Mouse (Mus musculus) heart, adult 2 months (tissue): ENCODE measurements around the gene Fam222a. TPM values are rescaled to one million over a fixed set of nuclear protein-coding genes. Genes with fewer than 3 reads are reported as not detected.

Experiments used
- DNase-seq, 2 experiments: peaks; one replicate each; pipeline ENCODE4 v3.0.0; 2021
- H3K27ac ChIP-seq: fragments of 200-600 bp; 2 replicates; pipeline ENCODE4 v1.8.1; 2022
- H3K27me3 ChIP-seq: fragments of 200-500 bp; 2 replicates; pipeline ENCODE4 v1.6.1; 2012; ENCODE audit warnings: mild to moderate bottlenecking, low read length, inconsistent platforms, mixed read lengths; ENCODE audit not compliant: control insufficient read depth, insufficient read depth
- H3K36me3 ChIP-seq: fragments of 200-500 bp; 2 replicates; pipeline ENCODE4 v1.6.1; 2012; ENCODE audit warnings: low read length, inconsistent platforms; ENCODE audit not compliant: control insufficient read depth, insufficient read depth
- H3K4me1 ChIP-seq: fragments of 200-500 bp; 2 replicates; pipeline ENCODE4 v1.6.1; 2011; ENCODE audit warnings: low read length; ENCODE audit not compliant: control insufficient read depth, insufficient read depth
- H3K4me3 ChIP-seq: fragments of 200-600 bp; 2 replicates; pipeline ENCODE4 v1.8.1; 2022
- H3K79me2 ChIP-seq: fragments of 200-500 bp; replicated peaks from 2 replicates; pipeline ENCODE4 v1.6.1; 2012; ENCODE audit warnings: mild to moderate bottlenecking, inconsistent platforms, low read length, moderate library complexity, mixed read lengths; ENCODE audit not compliant: control insufficient read depth, insufficient read depth
- H3K9ac ChIP-seq: fragments of 200-500 bp; 2 replicates; pipeline ENCODE4 v1.6.1; 2012; ENCODE audit warnings: low read depth, mild to moderate bottlenecking, control low read depth, inconsistent platforms, low read length, mixed read lengths
- CTCF ChIP-seq: fragments of 200-600 bp; IDR thresholded peaks from 2 replicates; pipeline ENCODE4 v1.8.1; 2022; ENCODE audit warnings: antibody characterized with exemption, mild to moderate bottlenecking, moderate library complexity
- EP300 ChIP-seq: fragments of 200-500 bp; IDR thresholded peaks from 2 replicates; pipeline ENCODE4 v1.6.1; 2011; ENCODE audit warnings: low read depth, low read length, control low read depth; ENCODE audit not compliant: insufficient read depth
- POLR2A ChIP-seq: fragments of 200-500 bp; IDR thresholded peaks from 2 replicates; pipeline ENCODE4 v1.6.1; 2011; ENCODE audit warnings: mild to moderate bottlenecking, low read depth, low read length, control low read depth; ENCODE audit not compliant: insufficient read depth
- WGBS: fragments of 180-500 bp; shearing (Covaris S2); methylation state at CpG from one replicate; pipeline ENCODE4 v1.1.7; 2018; 5-methylcytosine and 5-hydroxymethylcytosine counted together
- intact Hi-C: fragments of 180-260 bp; cut with DNase I; formaldehyde crosslinking; loops from one replicate; pipeline ENCODE4 v1.15.1; 2025
- polyA plus RNA-seq: library from polyadenylated mRNA; depleted of rRNA; stranded (reverse); fragments of >200 nt; gene quantifications from 2 replicates; pipeline ENCODE4 v1.2.3, GENCODE M21; 2012
- total RNA-seq, 2 experiments: library from RNA; stranded (reverse); gene quantifications; 2 replicates each; pipeline ENCODE4 v1.2.3; 2021

Fam222a gene
- total and polyA plus RNA-seq, 3 experiments = 2.1 to 5.0 (median 2.8) TPM

GRCm38 (mm10) chr5:114636091-114636490 lies 68.3 kb downstream of the Fam222a start:
- WGBS = 78% methylated on average over 25 of the region's 25 CpGs
- intact Hi-C loops = no loop called here
- Histone ChIP-seq H3K9ac (no peak overlapping the region), H3K4me3 (no peak overlapping the region), H3K27me3 (no peaks in the 10 kb centered on the region), H3K4me1 (peaks cover 1% of the 10 kb centered on the region), H3K79me2 (no peaks in the 10 kb centered on the region), H3K36me3 (no peaks in the 10 kb centered on the region), H3K27ac (no peak overlapping the region)
- DNase-seq = no peak
- TF ChIP-seq POLR2A (no peak), EP300 (no peak), CTCF (no peak)

DNA sequence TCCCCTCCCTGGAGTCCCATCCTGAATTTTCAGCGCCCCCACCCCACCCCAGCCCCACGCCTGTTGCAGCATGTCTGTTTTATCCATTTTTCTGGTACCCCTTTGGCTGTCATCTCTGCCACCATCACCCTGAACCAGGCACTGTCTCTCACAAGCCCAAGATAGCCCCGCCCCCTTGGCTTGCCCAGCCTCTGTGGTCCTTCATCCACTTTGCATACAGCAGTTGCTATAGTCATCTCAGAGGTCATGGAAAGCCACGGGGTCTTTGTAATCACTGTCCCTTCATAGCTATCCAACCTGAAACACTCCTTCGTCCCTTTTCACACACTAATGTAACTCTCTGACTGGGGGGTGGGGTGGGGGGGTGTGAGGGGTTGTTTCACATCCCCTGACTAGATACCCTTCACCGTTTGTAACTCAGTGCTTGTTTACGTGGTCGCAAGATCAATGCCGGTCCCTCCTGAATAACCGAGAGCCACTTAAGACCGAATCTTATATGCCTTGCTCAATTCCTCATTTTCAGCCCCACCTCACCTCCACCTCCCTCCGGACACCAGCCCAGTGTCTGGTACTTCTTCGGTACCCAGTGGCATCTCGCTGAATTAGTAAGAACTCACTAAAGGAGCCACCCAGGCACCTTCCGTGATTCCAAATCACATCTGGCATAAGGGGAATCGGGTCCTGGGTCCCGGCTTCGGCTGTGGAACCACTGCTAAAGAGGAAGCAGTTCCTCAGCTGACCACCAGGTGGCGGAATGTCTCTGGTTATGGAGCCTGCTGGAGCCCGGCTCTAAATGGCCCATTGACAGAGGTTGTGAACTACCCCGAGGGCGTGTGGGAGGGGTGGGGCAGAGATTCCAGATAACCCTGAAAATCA lies 71.2 kb downstream of the Fam222a start:
- Histone ChIP-seq H3K9ac (no peak overlapping the region), H3K4me3 (no peak overlapping the region), H3K4me1 (peaks cover 1% of the 10 kb centered on the region), H3K36me3 (no peaks in the 10 kb centered on the region), H3K79me2 (no peaks in the 10 kb centered on the region), H3K27me3 (no peaks in the 10 kb centered on the region), H3K27ac (no peak overlapping the region)
- intact Hi-C loops = loop anchor here (1.0 to 2.0 kb wide), 2 partner anchors 28 to 264 kb away; no protein-coding TSS in a partner anchor
- 16% methylated on average over 22 of the region's 22 CpGs for WGBS
- peak; percentile 86 to 92 for DNase-seq
- TF ChIP-seq POLR2A (no peak), EP300 (peak; percentile 90), CTCF (no peak; the same call in 1 of the 2 replicates)

- Histone ChIP-seq H3K27me3 (no peaks in the 10 kb centered on the region), H3K4me3 (no peak overlapping the region), H3K36me3 (no peaks in the 10 kb centered on the region), H3K79me2 (no peaks in the 10 kb centered on the region), H3K4me1 (peaks cover 1% of the 10 kb centered on the region), H3K9ac (0 out of 2 replicates have a peak overlapping the region, but pooled peaks have one; percentile 2), H3K27ac (no peak overlapping the region)
- TF ChIP-seq EP300 (no peak), CTCF (no peak), POLR2A (no peak)
- WGBS = 15% methylated on average over 7 of the region's 7 CpGs
- DNase-seq = no peak
- intact Hi-C loops = loop anchor here (1.0 to 2.0 kb wide), 2 partner anchors 28 to 263 kb away; no protein-coding TSS in a partner anchor
Measured at GRCm38 (mm10) chr5:114639645-114639957, 71.8 kb downstream of the Fam222a start.

DNA sequence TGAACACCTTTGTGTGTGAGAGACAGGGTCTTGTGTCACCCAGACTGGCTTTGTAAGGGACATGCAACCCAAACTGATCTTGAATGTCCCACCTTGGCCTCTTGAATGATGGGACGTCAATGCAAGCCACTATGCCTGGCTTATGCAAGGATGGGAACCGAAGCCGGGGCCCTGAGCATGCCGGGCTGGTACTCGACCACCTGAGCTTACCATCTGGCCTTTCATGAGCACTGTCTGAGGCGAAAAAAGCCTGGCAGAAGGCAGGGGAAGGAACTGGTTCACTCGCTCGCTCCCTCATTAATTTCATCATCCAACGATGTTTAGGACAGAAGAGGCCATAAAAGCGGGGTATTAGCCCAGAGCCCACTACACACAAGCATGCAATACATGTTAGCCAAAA lies 73.0 kb downstream of the Fam222a start:
- Histone ChIP-seq H3K9ac (no peak overlapping the region), H3K4me1 (peaks cover 1% of the 10 kb centered on the region), H3K27me3 (no peaks in the 10 kb centered on the region), H3K4me3 (no peak overlapping the region), H3K27ac (no peak overlapping the region), H3K79me2 (no peaks in the 10 kb centered on the region), H3K36me3 (no peaks in the 10 kb centered on the region)
- TF ChIP-seq CTCF = no peak
- no peak for TF ChIP-seq EP300
- TF ChIP-seq POLR2A = no peak
- intact Hi-C loops = no loop called here
- WGBS = 81% methylated on average over 10 of the region's 10 CpGs
- DNase-seq = no peak

DNA sequence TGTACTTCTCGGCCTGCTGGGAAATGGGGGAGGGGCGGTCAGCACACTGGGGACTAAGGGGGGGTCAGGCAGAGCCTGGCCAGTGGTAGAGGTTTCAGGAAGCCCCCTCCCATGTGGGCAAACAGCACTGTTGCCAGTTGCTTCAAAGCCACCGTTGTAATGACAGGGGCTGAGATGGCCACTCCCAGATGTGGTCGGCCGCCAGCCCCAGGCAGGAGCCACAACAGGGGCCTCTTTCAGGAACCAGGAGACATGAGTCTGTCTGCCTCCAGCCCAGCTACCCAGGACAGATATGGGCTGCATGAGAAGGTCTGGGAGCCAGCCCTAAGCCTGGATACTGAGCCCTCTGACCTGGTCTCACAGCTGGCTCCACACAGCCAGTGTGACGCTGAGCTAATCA lies 77.1 kb downstream of the Fam222a start:
- H3K79me2 ChIP-seq = no peaks in the 10 kb centered on the region
- DNase-seq = no peak
- no peak overlapping the region for H3K9ac ChIP-seq
- 50% methylated on average over 6 of the region's 6 CpGs for WGBS
- no peak overlapping the region for H3K4me3 ChIP-seq
- H3K36me3 ChIP-seq = no peaks in the 10 kb centered on the region
- H3K27ac ChIP-seq = no peak overlapping the region
- no peaks in the 10 kb centered on the region; the same call in none of the 2 replicates for H3K4me1 ChIP-seq
- intact Hi-C loops = no loop called here
- TF ChIP-seq POLR2A (no peak), CTCF (no peak), EP300 (no peak)
- no peaks in the 10 kb centered on the region for H3K27me3 ChIP-seq

GRCm38 (mm10) chr5:114645916-114646315 lies 78.1 kb downstream of the Fam222a start:
- H3K27me3 ChIP-seq = no peaks in the 10 kb centered on the region
- DNase-seq = no peak
- no peak overlapping the region for H3K27ac ChIP-seq
- no peaks in the 10 kb centered on the region for H3K36me3 ChIP-seq
- H3K4me1 ChIP-seq = no peaks in the 10 kb centered on the region; the same call in none of the 2 replicates
- H3K79me2 ChIP-seq = no peaks in the 10 kb centered on the region
- TF ChIP-seq EP300 (no peak), POLR2A (no peak), CTCF (no peak)
- intact Hi-C loops = no loop called here
- 88% methylated on average over 5 of the region's 5 CpGs for WGBS
- H3K4me3 ChIP-seq = no peak overlapping the region
- H3K9ac ChIP-seq = no peak overlapping the region
